Mouse (Mus musculus) heart, adult 2 months (tissue): ENCODE measurements around the gene Tnfrsf26.

Experiments
- CTCF ChIP-seq: fragments of 200-600 bp; IDR thresholded peaks from 2 replicates; pipeline ENCODE4 v1.8.1; 2022; ENCODE audit warnings: antibody characterized with exemption, mild to moderate bottlenecking, moderate library complexity
- EP300 ChIP-seq: fragments of 200-500 bp; IDR thresholded peaks from 2 replicates; pipeline ENCODE4 v1.6.1; 2011; ENCODE audit warnings: low read depth, low read length, control low read depth; ENCODE audit not compliant: insufficient read depth
- POLR2A ChIP-seq: fragments of 200-500 bp; IDR thresholded peaks from 2 replicates; pipeline ENCODE4 v1.6.1; 2011; ENCODE audit warnings: mild to moderate bottlenecking, low read depth, low read length, control low read depth; ENCODE audit not compliant: insufficient read depth

DNA sequence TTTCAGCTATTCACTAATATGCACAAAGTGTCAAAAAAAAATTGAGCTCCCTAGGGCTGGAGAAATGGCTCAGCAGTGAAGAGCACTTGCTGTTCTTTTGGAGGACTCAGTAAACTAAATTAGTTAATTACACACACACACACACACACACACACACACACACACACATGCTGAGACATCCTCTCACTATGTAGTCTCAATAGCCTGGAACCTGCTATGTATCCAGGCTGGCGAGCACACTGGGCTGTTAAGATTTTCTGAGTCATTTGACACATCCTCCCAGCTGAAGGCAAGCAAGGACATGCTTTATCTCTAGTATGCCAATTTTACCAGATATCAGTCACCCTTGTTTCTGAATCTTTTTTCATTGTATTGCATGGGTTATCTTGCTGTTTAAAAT is 7.6 kb downstream of the Tnfrsf26 start:
- TF ChIP-seq POLR2A (no peak), CTCF (no peak), EP300 (no peak)
